Mouse (Mus musculus) adrenal gland (tissue): ENCODE measurements around the gene Phactr1.

ENCODE experiments used
- intact Hi-C: fragments of 180-260 bp; cut with DNase I; formaldehyde crosslinking; loops from one replicate; pipeline ENCODE4 v1.15.1; 2025

Gene Phactr1

DNA sequence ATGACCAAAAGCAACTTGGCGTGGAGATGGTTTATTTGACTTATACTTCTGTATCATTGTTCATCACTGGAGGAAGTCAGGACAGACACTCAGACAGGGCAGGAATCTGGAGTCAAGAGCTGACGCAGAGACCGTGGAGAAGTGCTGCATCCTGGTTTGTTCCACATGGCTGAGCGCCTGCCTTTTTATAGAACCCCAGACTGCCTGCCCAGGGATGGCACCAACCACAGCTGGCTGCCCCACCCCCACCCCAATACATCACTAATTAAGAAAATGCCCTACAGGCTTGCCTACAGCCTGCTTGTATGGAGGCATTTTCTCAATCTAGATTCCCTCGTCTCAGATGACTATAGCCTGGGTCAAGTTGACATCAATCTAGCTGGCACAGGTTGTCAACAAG lies 338.4 kb downstream of the Phactr1 start:
- intact Hi-C loops: no loop called here

DNA sequence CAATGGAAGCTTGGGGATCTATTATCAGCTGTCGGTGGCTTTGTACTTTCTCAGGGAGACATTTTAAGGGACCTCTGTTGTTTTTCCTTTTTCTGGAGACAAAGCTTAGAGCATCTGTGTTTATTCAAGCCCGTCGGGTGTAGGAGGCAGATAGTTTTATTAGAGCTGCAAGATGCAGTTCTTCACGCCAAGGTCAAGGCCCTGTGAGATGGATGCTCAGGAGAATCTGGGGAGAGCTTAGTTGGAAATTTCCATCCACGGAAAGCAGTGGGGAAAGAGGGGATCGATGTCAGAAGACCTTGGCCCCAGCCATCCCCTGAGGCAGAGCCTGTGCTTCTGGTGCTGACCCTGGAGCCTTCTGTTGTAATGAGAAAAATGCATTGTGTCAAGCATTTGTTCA lies 340.6 kb downstream of the Phactr1 start:
- intact Hi-C loops: no loop called here

GRCm38 (mm10) chr13:43023005-43023404 lies 342.6 kb downstream of the Phactr1 start:
- intact Hi-C loops: no loop called here

DNA sequence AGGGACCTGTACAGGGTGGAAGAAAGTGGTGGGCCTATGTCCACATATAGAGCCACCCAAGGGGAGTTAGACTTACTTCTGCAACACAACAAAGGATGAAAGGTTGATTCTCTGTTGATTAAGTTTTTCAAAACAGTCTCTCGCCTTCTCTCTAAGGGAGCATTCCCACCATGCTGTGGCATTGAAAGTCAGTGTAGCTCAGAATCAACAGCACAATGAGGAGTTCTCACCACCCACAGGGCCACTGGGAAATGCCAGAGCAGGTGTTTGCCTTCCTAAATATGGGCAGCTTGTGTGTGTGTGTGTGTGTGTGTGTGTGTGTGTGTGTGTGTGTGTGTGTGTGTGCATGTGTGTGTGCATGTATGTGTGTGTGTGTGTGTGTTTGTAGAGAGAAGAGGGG lies 347.1 kb downstream of the Phactr1 start:
- intact Hi-C loops: no loop called here

DNA sequence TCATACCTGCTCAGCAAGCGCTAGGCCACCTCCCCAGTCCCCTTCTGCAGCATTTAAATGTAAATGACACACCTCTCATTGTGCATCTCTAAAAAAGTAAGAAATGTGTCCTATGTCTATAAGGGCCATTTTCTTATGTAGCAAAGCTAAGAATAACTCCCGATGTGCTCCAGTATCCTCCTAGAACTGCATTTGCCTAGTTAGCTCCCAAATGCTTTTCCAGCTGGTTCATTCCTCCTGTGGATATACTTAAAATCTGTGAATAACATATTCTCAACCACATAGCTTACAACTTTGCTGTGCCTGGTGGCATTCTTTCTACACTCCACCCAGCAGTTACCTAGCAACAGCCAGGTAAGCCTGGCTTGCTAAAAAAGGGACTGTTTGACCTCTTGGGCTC lies 349.8 kb downstream of the Phactr1 start:
- intact Hi-C loops: no loop called here

GRCm38 (mm10) chr13:43032451-43032850 lies 352.0 kb downstream of the Phactr1 start:
- intact Hi-C loops: no loop called here

DNA sequence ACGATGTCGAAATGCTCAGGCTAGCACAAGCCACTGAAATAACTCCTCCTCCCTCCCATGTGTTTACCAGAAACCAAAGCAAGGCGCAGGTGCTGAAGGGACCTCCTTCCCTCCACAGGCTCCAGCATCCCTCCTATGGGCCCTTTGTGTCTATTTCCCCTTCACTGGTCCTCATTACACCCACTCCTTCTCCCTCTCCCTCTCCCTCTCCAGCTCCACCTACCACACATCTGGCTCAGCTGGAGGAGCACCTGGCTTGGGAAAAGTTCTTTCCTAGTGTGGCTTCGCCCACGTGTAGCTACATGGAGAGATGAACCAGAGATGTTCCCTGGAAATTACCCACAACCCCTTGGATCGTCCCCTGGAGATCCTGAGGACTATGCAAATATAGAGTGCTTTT lies 356.1 kb downstream of the Phactr1 start:
- intact Hi-C loops: no loop called here

- intact Hi-C loops: no loop called here
Measured at GRCm38 (mm10) chr13:43042766-43043165, 362.3 kb downstream of the Phactr1 start.

DNA sequence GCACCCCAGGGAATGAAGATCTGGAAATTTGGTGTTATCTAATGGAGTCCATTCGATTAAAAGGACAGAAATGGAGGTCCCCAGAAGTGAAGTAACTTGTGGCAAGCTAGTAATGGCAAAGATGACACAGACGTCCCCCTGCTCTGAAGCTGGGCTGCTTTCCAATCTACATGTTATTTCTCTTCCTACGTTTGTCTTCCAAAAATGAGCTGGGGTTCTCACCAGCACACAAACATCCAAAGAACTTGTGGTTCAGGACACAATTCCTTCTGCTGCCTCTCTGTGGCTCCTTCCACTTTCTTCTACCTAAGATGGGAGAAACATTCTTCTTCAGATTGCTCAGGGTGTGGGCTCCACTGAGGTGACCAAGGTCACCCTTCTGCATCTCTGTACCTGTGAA lies 368.1 kb downstream of the Phactr1 start:
- intact Hi-C loops: no loop called here

GRCm38 (mm10) chr13:43053201-43053600 lies 372.8 kb downstream of the Phactr1 start:
- intact Hi-C loops: no loop called here

GRCm38 (mm10) chr13:43055136-43055535 lies 374.7 kb downstream of the Phactr1 start:
- intact Hi-C loops: no loop called here

DNA sequence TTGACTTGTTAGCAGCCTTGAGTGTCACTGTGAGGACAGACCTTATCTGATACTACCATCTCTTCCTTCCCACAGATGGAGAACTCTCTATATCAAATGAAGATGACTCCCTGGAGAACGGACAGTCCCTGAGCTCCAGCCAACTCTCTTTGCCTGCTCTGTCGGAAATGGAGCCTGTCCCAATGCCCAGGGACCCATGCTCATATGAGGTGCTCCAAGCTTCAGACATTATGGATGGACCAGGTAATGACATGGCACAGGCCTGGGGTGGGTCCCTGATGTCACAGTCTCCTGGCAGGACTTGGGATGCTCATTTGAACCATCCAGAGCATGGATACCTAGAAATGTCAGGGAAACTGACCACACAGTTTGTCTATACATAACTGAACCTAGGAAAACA lies 376.7 kb downstream of the Phactr1 start:
- intact Hi-C loops: no loop called here

DNA sequence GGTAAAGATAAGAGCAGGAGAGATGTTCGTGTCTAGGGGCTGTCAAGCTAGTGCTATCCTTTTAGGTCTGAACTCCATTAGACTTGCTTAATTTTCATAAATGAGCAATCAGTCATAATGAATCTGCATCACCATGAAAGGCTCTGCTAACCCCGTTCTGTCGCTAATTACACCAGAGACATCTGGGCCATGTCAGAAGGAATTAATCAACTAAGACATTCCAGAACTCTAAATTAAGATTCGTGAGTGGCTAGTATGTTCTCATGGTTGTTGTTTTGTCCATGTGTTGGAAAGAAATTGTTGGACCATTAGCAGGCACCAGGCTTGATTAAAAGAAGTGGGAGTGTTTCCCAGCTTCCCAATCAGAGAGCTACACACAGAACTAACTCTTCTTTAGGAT lies 382.9 kb downstream of the Phactr1 start:
- intact Hi-C loops: no loop called here

DNA sequence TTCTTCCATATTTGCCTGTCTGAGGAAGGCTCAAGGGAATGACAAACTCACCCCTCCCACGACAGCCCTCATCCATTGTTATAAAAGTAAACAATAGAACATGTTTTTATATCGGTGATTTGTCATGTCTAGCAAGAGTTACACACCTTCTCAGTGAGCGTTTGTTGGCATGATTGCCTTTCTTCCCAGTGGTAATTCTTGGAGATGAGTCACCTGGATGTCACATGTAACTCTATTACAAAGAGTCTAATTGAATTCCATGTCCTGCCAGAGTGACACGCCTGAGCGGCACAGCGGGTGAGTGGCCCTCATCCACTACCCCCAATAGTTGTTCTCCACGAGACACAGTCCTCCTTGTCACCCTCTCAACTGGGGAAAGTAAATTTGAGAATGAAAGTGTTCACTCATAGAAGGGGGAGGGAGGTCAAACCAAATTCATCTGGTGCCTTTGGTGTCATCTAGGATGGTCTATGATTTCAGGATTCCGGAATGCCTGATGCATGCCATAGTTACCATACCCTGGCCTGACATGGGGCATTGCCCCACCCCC lies 388.4 kb downstream of the Phactr1 start:
- intact Hi-C loops: no loop called here

DNA sequence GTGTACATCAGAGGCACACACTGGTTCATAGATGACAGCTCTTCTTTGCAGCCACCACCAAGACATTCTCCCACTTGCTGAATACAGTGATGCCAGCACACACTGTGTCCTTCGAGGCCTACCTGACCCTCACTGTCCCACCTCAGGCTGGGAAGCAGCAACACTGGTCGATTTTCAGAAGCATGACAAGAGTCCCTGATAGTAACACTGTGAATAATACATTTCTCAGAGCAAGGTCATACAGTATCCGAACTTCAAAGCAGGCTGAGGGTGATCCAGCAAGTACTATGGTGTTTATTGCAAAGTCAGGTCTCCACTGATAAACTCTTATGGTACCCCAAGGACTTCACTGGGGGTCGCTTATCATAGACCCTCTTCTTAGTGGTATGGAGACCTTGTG lies 390.1 kb downstream of the Phactr1 start:
- intact Hi-C loops: no loop called here

GRCm38 (mm10) chr13:43070971-43071370 lies 390.5 kb downstream of the Phactr1 start:
- intact Hi-C loops: no loop called here

DNA sequence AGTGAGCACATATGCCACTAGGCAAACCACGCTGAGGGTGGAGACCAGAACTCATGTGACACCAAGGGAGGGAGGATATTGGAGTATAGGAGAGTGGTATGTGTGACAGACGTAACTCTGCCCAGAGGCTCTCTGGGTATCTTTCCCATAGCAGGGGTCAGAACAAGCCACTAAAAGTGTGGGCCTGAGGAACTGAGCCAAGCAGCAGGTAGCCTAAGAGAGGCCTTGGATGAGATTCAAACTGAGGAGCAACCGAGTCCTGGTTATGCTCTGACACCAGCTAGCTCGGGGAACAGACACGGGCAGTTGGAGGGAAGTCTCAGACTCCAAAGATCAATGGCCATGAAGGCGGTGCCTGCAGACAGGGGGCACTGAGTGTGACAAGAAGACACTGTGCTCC lies 395.0 kb downstream of the Phactr1 start:
- intact Hi-C loops: no loop called here

DNA sequence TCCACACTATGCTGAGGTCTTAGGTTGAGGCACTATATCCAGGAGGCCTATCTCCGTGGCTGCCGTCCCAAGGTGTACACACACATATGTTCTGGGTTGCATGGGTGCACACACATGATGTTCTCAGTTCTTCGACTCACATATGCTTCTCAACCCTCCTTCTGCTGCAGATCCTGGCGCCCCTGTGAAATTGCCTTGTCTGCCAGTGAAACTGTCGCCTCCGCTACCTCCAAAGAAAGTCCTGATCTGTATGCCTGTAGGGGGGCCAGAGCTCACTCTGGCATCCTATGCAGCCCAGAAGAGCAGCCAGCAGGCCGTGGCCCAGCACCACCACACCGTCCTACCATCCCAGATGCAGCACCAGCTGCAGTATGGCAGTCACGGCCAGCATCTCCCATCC lies 397.1 kb downstream of the Phactr1 start:
- intact Hi-C loops: no loop called here

DNA sequence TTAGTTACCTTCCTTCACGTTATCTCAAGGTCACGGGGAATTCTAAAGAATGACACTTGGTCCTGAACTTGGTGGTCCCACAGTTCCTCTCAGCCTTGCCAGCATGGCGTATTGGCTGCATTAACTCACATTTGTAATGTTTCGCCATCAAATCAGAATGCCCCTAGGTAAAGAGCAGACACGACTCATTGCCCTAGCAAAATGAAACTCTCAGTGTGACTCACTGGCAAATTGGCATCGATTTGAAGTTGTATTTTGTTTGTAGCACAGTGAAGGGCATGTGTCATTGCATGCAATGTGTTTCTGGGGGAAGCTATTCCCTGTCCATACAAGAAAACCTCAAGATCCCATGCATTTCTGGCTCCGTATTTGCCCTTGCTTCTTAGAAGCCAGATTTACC lies 404.8 kb downstream of the Phactr1 start:
- intact Hi-C loops: no loop called here

DNA sequence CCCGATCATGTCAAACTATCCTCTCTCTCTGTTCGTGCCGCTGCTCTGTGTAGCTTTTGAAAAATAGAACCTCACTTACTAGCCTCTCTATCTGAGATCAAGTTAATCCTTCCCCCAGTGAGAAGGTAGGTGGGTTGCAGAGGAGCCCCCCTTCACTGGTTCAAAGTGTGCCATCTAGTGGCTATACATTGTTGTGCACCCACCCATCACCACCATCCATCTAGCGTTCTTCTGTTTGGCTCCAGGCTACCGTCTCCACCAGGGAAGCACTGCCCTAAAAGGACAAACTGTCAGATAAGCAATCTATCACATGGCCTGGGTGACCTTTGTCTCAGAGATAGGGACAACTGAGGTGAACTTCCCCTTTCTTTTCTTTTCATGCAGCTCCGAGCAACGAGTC lies 413.9 kb downstream of the Phactr1 start:
- intact Hi-C loops: loop anchor here (2.0 kb wide), 1 partner anchor 258 kb away; no protein-coding TSS in a partner anchor

GRCm38 (mm10) chr13:43102943-43103342 lies 422.5 kb downstream of the Phactr1 start:
- intact Hi-C loops: no loop called here

DNA sequence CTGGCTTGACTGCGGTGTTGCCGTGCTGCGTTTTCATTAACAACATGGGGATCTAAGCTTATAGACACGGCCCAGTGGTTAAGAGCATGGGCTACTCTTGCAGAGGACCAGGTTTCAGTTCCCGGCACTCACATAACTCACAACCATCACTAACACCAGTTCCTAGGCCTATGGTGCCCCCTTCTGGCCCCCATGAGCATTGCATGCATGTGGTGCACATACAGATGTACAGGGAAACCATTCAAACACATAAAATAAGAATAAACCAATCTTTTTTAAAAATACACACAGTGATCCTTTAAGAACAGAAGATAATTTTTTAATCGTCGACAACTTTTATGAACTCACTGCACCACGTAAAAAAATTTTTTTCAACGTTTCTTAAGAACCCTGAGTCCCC lies 424.1 kb downstream of the Phactr1 start:
- intact Hi-C loops: no loop called here

- intact Hi-C loops: no loop called here
Measured at GRCm38 (mm10) chr13:43112280-43112679, 431.9 kb downstream of the Phactr1 start.

DNA sequence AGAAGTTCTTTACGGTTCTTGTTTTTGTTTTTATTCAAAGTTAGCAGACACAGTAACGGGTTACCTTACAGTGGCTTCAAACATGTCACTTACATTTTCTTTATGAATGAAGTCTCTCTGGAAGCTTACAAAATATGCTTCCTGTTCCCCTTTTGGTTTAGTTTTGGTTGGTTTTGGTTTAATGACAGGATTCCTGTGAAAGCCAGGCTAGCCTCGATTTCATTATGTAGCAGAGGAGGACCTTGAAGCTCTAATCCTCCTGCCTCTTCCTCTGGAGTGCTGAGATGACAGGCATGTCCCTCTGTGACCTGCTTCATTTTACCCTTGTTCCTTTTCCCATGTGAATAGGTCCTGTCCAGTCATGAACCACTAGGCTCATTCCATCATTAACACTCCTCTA lies 432.3 kb downstream of the Phactr1 start:
- intact Hi-C loops: no loop called here
